Mouse (Mus musculus) limb, embryonic 14.5 days (tissue): ENCODE data around the gene Car12. TPM values are rescaled to one million over a fixed set of nuclear protein-coding genes. Genes with fewer than 3 reads are reported as not detected.

ENCODE experiments used
- ATAC-seq: fragments of 200-750 bp; cut with Nextera tagmentation; 2 replicates; pipeline ENCODE4 v1.8.0; 2017; ENCODE audit warnings: low read depth, moderate number of reproducible peaks, moderate TSS enrichment; ENCODE audit not compliant: low FRiP score
- DNase-seq: peaks from one replicate; pipeline ENCODE4 v3.0.0-alpha.2; 2015; ENCODE audit warnings: low spot score
- H3K27ac ChIP-seq: fragments of 300-500 bp; sonication (generic); replicated peaks from 2 replicates; pipeline ENCODE4 v1.5.1; 2014; ENCODE audit warnings: low read depth, mild to moderate bottlenecking, low read length, moderate library complexity, mixed read lengths
- H3K27me3 ChIP-seq: fragments of 300-500 bp; sonication (generic); 2 replicates; pipeline ENCODE4 v1.6.1; 2014; ENCODE audit warnings: low read length, mixed read lengths; ENCODE audit not compliant: control insufficient read depth, insufficient read depth
- H3K36me3 ChIP-seq: fragments of 300-500 bp; sonication (generic); 2 replicates; pipeline ENCODE4 v1.6.1; 2014; ENCODE audit warnings: mild to moderate bottlenecking, low read length, moderate library complexity, mixed read lengths; ENCODE audit not compliant: control insufficient read depth, insufficient read depth
- H3K4me1 ChIP-seq: fragments of 300-500 bp; sonication (generic); 2 replicates; pipeline ENCODE4 v1.6.1; 2014; ENCODE audit warnings: antibody characterized with exemption, low read length, mixed read lengths; ENCODE audit not compliant: control insufficient read depth, insufficient read depth
- H3K4me2 ChIP-seq: fragments of 300-500 bp; sonication (generic); replicated peaks from 2 replicates; pipeline ENCODE4 v1.6.1; 2014; ENCODE audit warnings: low read depth, mild to moderate bottlenecking, low read length, moderate library complexity; ENCODE audit not compliant: severe bottlenecking
- H3K4me3 ChIP-seq: fragments of 300-500 bp; sonication (generic); replicated peaks from 2 replicates; pipeline ENCODE4 v1.5.1; 2014; ENCODE audit warnings: low read length
- H3K9ac ChIP-seq: fragments of 300-500 bp; sonication (generic); 2 replicates; pipeline ENCODE4 v1.6.1; 2014; ENCODE audit warnings: mild to moderate bottlenecking, low read depth, low read length, moderate library complexity; ENCODE audit not compliant: severe bottlenecking
- H3K9me3 ChIP-seq: fragments of 300-500 bp; sonication (generic); 2 replicates; pipeline ENCODE4 v1.6.1; 2016; ENCODE audit warnings: low read length; ENCODE audit not compliant: control insufficient read depth
- POLR2A ChIP-seq: fragments of 200-500 bp; IDR thresholded peaks from 2 replicates; pipeline ENCODE4 v1.8.0; 2012; ENCODE audit warnings: inconsistent platforms, mild to moderate bottlenecking, moderate library complexity, borderline replicate concordance; ENCODE audit not compliant: insufficient read depth, insufficient read length; ENCODE audit errors: extremely low read depth
- WGBS: fragments of 180-500 bp; shearing (Covaris S2); extraction: QIAGEN DNeasy Blood & Tissue Kit; methylation state at CpG from one replicate; pipeline ENCODE4 v1.1.7; 2014; 5-methylcytosine and 5-hydroxymethylcytosine counted together
- polyA plus RNA-seq, 2 experiments: library from polyadenylated mRNA; depleted of rRNA in 1 of 2; stranded (reverse) in 1 of 2; unstranded in 1 of 2; fragments of >200 nt; fragmentation: Nextera tagmentation in 1 of 2; extraction: Ambion mirVana in 1 of 2; gene quantifications; 2 replicates each; pipeline versions ENCODE4 v1.2.1 to v1.2.3; 2012 to 2014

Gene Car12
- polyA plus RNA-seq, 2 experiments: 17.8 to 36.5 TPM

- H3K9me3 ChIP-seq: no peaks in the 10 kb centered on the region
- no peak for TF ChIP-seq POLR2A
- DNase-seq: no peak
- peak overlapping the region; percentile 41 for H3K4me3 ChIP-seq
- peak overlapping the region; percentile 53 for H3K9ac ChIP-seq
- WGBS: 16% methylated on average over 12 of the region's 12 CpGs
- ATAC-seq: no peak
- peak overlapping the region; percentile 63 for H3K4me2 ChIP-seq
- H3K27me3 ChIP-seq: no peaks in the 10 kb centered on the region
- H3K36me3 ChIP-seq: no peaks in the 10 kb centered on the region
- no peak overlapping the region for H3K27ac ChIP-seq
- peaks cover 25% of the 10 kb centered on the region for H3K4me1 ChIP-seq
These were observed 583 bp downstream of the Car12 start for GRCm38 (mm10) chr9:66714022-66714515.

GRCm38 (mm10) chr9:66715361-66715760 lies 1.9 kb downstream of the Car12 start:
- peak overlapping the region; percentile 63 for H3K4me2 ChIP-seq
- WGBS: 83% methylated on average over 2 of the region's 2 CpGs

GRCm38 (mm10) chr9:66716533-66716932 lies 3.0 kb downstream of the Car12 start:
- DNase-seq: no peak
- Histone ChIP-seq H3K27ac (no peak overlapping the region), H3K9me3 (no peaks in the 10 kb centered on the region), H3K4me2 (no peak overlapping the region), H3K27me3 (no peaks in the 10 kb centered on the region), H3K36me3 (no peaks in the 10 kb centered on the region), H3K4me1 (peaks cover 25% of the 10 kb centered on the region), H3K9ac (no peak overlapping the region), H3K4me3 (no peak overlapping the region)
- TF ChIP-seq POLR2A: no peak
- WGBS: 88% methylated on average over 3 of the region's 3 CpGs
- no peak for ATAC-seq

More at GRCm38 (mm10) chr9:66715361-66715760, 1.9 kb downstream of the Car12 start:
- Histone ChIP-seq H3K27me3 (no peaks in the 10 kb centered on the region), H3K4me1 (peaks cover 25% of the 10 kb centered on the region), H3K9me3 (no peaks in the 10 kb centered on the region), H3K27ac (no peak overlapping the region), H3K9ac (no peak overlapping the region), H3K4me3 (peak overlapping the region; percentile 41), H3K36me3 (no peaks in the 10 kb centered on the region)
- no peak for TF ChIP-seq POLR2A
- ATAC-seq: no peak
- DNase-seq: no peak

- Histone ChIP-seq H3K27ac (no peak overlapping the region), H3K4me2 (no peak overlapping the region), H3K4me3 (no peak overlapping the region), H3K4me1 (peaks cover 35% of the 10 kb centered on the region), H3K27me3 (no peaks in the 10 kb centered on the region), H3K9me3 (no peaks in the 10 kb centered on the region), H3K9ac (no peak overlapping the region), H3K36me3 (no peaks in the 10 kb centered on the region)
- DNase-seq (no peak), ATAC-seq (no peak)
- no peak for TF ChIP-seq POLR2A
- 86% methylated on average over 8 of the region's 8 CpGs for WGBS
These were observed 7.4 kb downstream of the Car12 start for GRCm38 (mm10) chr9:66720686-66721450.

- H3K4me1 ChIP-seq: peaks cover 50% of the 10 kb centered on the region
- no peak overlapping the region for H3K9ac ChIP-seq
- no peaks in the 10 kb centered on the region for H3K9me3 ChIP-seq
- H3K27ac ChIP-seq: peak overlapping the region; percentile 63
- no peak for TF ChIP-seq POLR2A
- ATAC-seq (peak; percentile 43), DNase-seq (peak; percentile 73)
- no peak overlapping the region for H3K4me2 ChIP-seq
- H3K4me3 ChIP-seq: no peak overlapping the region
- no peaks in the 10 kb centered on the region for H3K27me3 ChIP-seq
- 35% methylated on average over 5 of the region's 5 CpGs for WGBS
- no peaks in the 10 kb centered on the region for H3K36me3 ChIP-seq
These were observed 8.8 kb downstream of the Car12 start for GRCm38 (mm10) chr9:66722187-66722868.
